Mouse (Mus musculus) MEL (cell line): ENCODE data around the gene Cpa3. TPM values are rescaled to one million over a fixed set of nuclear protein-coding genes. Genes with fewer than 3 reads are reported as not detected.

Experiments used
- DNase-seq: peaks from one replicate; pipeline ENCODE4 v3.0.0; 2011; ENCODE audit warnings: low read depth, low spot score
- H3K27ac ChIP-seq: 2 replicates; pipeline ENCODE4 v1.5.1; 2012; ENCODE audit warnings: low read depth, mild to moderate bottlenecking, control low read depth, low read length, moderate library complexity; ENCODE audit not compliant: control insufficient read depth
- H3K27me3 ChIP-seq, 2 experiments: fragments of 150-350 bp in 1 of 2; sonication (generic) in 1 of 2; 2 replicates each; pipeline ENCODE4 v1.6.1; 2012; ENCODE audit warnings: low read length in 2 of 2, mild to moderate bottlenecking in 2 of 2, improper control_type of control experiment in 1 of 2, moderate library complexity in 1 of 2; ENCODE audit not compliant: insufficient read depth in 2 of 2, control insufficient read depth in 1 of 2
- H3K36me3 ChIP-seq, 2 experiments: 2 replicates each; pipeline ENCODE4 v1.6.1; 2012 to 2014; ENCODE audit warnings: low read length in 2 of 2, improper control_type of control experiment in 1 of 2, inconsistent platforms in 1 of 2, mild to moderate bottlenecking in 1 of 2; ENCODE audit not compliant: insufficient read depth in 2 of 2, control insufficient read depth in 1 of 2
- H3K4me1 ChIP-seq, 2 experiments: fragments of 150-350 bp in 1 of 2; sonication (generic) in 1 of 2; 2 replicates each; pipeline ENCODE4 v1.6.1; 2012; ENCODE audit warnings: low read length in 2 of 2, improper control_type of control experiment in 1 of 2, mild to moderate bottlenecking in 1 of 2; ENCODE audit not compliant: insufficient read depth in 2 of 2, control insufficient read depth in 1 of 2
- H3K4me3 ChIP-seq, 2 experiments: fragments of 150-350 bp in 1 of 2; sonication (generic) in 1 of 2; 2 replicates each; pipeline ENCODE4 v1.5.1; 2012; ENCODE audit warnings: low read depth in 2 of 2, low read length in 2 of 2, mild to moderate bottlenecking in 2 of 2, moderate library complexity in 2 of 2, control low read depth in 1 of 2, improper control_type of control experiment in 1 of 2; ENCODE audit not compliant: control insufficient read depth in 1 of 2, insufficient read depth in 1 of 2
- H3K79me2 ChIP-seq: 2 replicates; pipeline ENCODE4 v1.6.1; 2012; ENCODE audit warnings: mild to moderate bottlenecking, low read length, moderate library complexity; ENCODE audit not compliant: control insufficient read depth, poor library complexity, insufficient read depth
- H3K9ac ChIP-seq: 2 replicates; pipeline ENCODE4 v1.6.1; 2012; ENCODE audit warnings: low read depth, mild to moderate bottlenecking, control low read depth, low read length, moderate library complexity; ENCODE audit not compliant: control insufficient read depth, poor library complexity, severe bottlenecking
- H3K9me3 ChIP-seq: fragments of 150-350 bp; sonication (generic); replicated peaks from 2 replicates; pipeline ENCODE4 v1.6.1; 2012; ENCODE audit warnings: mild to moderate bottlenecking, low read length, improper control_type of control experiment, moderate library complexity; ENCODE audit not compliant: insufficient read depth
- CHD1 ChIP-seq: IDR thresholded peaks from 2 replicates; pipeline ENCODE4 v1.6.1; 2012; ENCODE audit warnings: low read depth, mild to moderate bottlenecking, inconsistent platforms, low read length, improper control_type of control experiment
- CHD2 ChIP-seq: IDR thresholded peaks from 2 replicates; pipeline ENCODE4 v1.6.1; 2011; ENCODE audit warnings: low read length, improper control_type of control experiment
- CTCF ChIP-seq, 3 experiments: IDR thresholded peaks in 2 of 3; conservative IDR thresholded peaks in 1 of 3; 2 replicates each; pipeline ENCODE4 v1.5.1; 2011 to 2012; ENCODE audit warnings: low read length in 3 of 3, low read depth in 2 of 3, mild to moderate bottlenecking in 2 of 3, improper control_type of control experiment in 1 of 3, inconsistent platforms in 1 of 3, mixed read lengths in 1 of 3, moderate library complexity in 1 of 3; ENCODE audit not compliant: control insufficient read depth in 1 of 3, insufficient read depth in 1 of 3, poor library complexity in 1 of 3, severe bottlenecking in 1 of 3
- E2F4 ChIP-seq: IDR thresholded peaks from 2 replicates; pipeline ENCODE4 v1.6.1; 2011; ENCODE audit warnings: low read depth, low read length, improper control_type of control experiment, borderline replicate concordance
- ELF1 ChIP-seq: IDR thresholded peaks from 2 replicates; pipeline ENCODE4 v1.6.1; 2014; ENCODE audit warnings: low read depth, mild to moderate bottlenecking, inconsistent platforms, low read length, improper control_type of control experiment, moderate library complexity
- EP300 ChIP-seq, 2 experiments: IDR thresholded peaks; 2 replicates each; pipeline ENCODE4 v1.6.1; 2011; ENCODE audit warnings: improper control_type of control experiment in 2 of 2, low read length in 2 of 2, low read depth in 1 of 2, mild to moderate bottlenecking in 1 of 2
- GATA1 ChIP-seq: IDR thresholded peaks from 2 replicates; pipeline ENCODE4 v1.6.1; 2011; ENCODE audit warnings: low read depth, low read length, improper control_type of control experiment
- HCFC1 ChIP-seq: IDR thresholded peaks from 2 replicates; pipeline ENCODE4 v1.6.1; 2012; ENCODE audit warnings: low read depth, mild to moderate bottlenecking, inconsistent platforms, low read length, improper control_type of control experiment, moderate library complexity
- JUND ChIP-seq: IDR thresholded peaks from 2 replicates; pipeline ENCODE4 v1.6.1; 2011; ENCODE audit warnings: low read depth, mild to moderate bottlenecking, improper control_type of control experiment, low read length
- MAFK ChIP-seq: IDR thresholded peaks from 2 replicates; pipeline ENCODE4 v1.6.1; 2011; ENCODE audit warnings: low read depth, mild to moderate bottlenecking, low read length, improper control_type of control experiment, borderline replicate concordance
- POLR2A ChIP-seq, 2 experiments: IDR thresholded peaks; 2 replicates each; pipeline ENCODE4 v1.6.1; 2011 to 2012; ENCODE audit warnings: low read length in 2 of 2, mild to moderate bottlenecking in 2 of 2, control low read depth in 1 of 2, improper control_type of control experiment in 1 of 2, low read depth in 1 of 2, moderate library complexity in 1 of 2; ENCODE audit not compliant: control insufficient read depth in 1 of 2, insufficient read depth in 1 of 2, poor library complexity in 1 of 2
- TAL1 ChIP-seq: IDR thresholded peaks from 2 replicates; pipeline ENCODE4 v1.6.1; 2012; ENCODE audit warnings: mild to moderate bottlenecking, inconsistent platforms, low read length, moderate library complexity, mixed read lengths
- TBP ChIP-seq: IDR thresholded peaks from 2 replicates; pipeline ENCODE4 v1.8.0; 2011; ENCODE audit warnings: low read depth, low read length, improper control_type of control experiment
- USF1 ChIP-seq: IDR thresholded peaks from 2 replicates; pipeline ENCODE4 v1.6.1; 2014; ENCODE audit warnings: low read depth, mild to moderate bottlenecking, inconsistent platforms, low read length, improper control_type of control experiment, moderate library complexity
- USF2 ChIP-seq, 2 experiments: IDR thresholded peaks; 2 replicates each; pipeline ENCODE4 v1.6.1; 2011 to 2012; ENCODE audit warnings: improper control_type of control experiment in 2 of 2, low read length in 2 of 2, borderline replicate concordance in 1 of 2, inconsistent platforms in 1 of 2, low read depth in 1 of 2, mild to moderate bottlenecking in 1 of 2; ENCODE audit not compliant: insufficient read depth in 1 of 2
- ZC3H11A ChIP-seq: IDR thresholded peaks from 2 replicates; pipeline ENCODE4 v1.6.1; 2012; ENCODE audit warnings: low read depth, mild to moderate bottlenecking, inconsistent platforms, low read length, improper control_type of control experiment
- ZKSCAN1 ChIP-seq: IDR thresholded peaks from 2 replicates; pipeline ENCODE4 v1.6.1; 2012; ENCODE audit warnings: low read depth, mild to moderate bottlenecking, inconsistent platforms, low read length, improper control_type of control experiment, moderate library complexity
- polyA plus RNA-seq, 2 experiments: library from polyadenylated mRNA; stranded (reverse) in 1 of 2; unstranded in 1 of 2; fragments of >175 nt in 1 of 2; fragments of >200 nt in 1 of 2; gene quantifications; 2 replicates each; pipeline versions ENCODE4 v1.2.1 to v1.2.4; 2012; ENCODE audit warnings: low replicate concordance in 2 of 2, low read depth in 1 of 2; ENCODE audit not compliant: insufficient read length in 2 of 2, insufficient read depth in 1 of 2, missing spikeins in 1 of 2
- total RNA-seq: library from RNA; depleted of rRNA; stranded (reverse); fragments of 300-350 nt; gene quantifications from 2 replicates; pipeline ENCODE4 v1.2.3, GENCODE M21; 2012

Cpa3 gene
- total and polyA plus RNA-seq, 3 experiments = 0.24 to 3.7 TPM; not detected in 1

- no peak for TF ChIP-seq USF2 (IDR thresholded peaks at IDR 0.05; ENCODE audit: borderline replicate concordance in 1 of 2, insufficient read depth in 1 of 2, low read depth in 1 of 2, low read length in 2 of 2)
Measured at GRCm38 (mm10) chr3:20229027-20229426, 13.0 kb downstream of the Cpa3 start (continued).

- Histone ChIP-seq H3K4me3 (no peak overlapping the region), H3K9ac (no peak overlapping the region), H3K79me2 (no peaks in the 10 kb centered on the region), H3K27ac (no peak overlapping the region), H3K27me3 (no peaks in the 10 kb centered on the region), H3K36me3 (peaks cover 0 to 5% of the 10 kb centered on the region in 2 experiments; a peak in 2 of 4 replicates)
- DNase-seq = no peak
- TF ChIP-seq TBP (no peak), TAL1 (no peak), CTCF (IDR thresholded peaks at IDR 0.05 in 2 of 3, conservative IDR thresholded peaks at IDR 0.05 in 1 of 3; ENCODE audit: control insufficient read depth in 1 of 3, insufficient read depth in 1 of 3, low read depth in 2 of 3, low read length in 3 of 3, poor library complexity in 1 of 3, severe bottlenecking in 1 of 3) (no peak), ELF1 (no peak), EP300 (IDR thresholded peaks at IDR 0.05; ENCODE audit: low read depth in 1 of 2, low read length in 2 of 2) (no peak), ZKSCAN1 (no peak), GATA1 (no peak), CHD1 (no peak), MAFK (no peak), USF1 (no peak), ZC3H11A (no peak), E2F4 (no peak)
- TF ChIP-seq, all 39 proteins: peak for 0
- peaks cover 0 to 8% of the 10 kb centered on the region in 2 experiments; a peak in 2 of 4 replicates for H3K4me1 ChIP-seq
- no peaks in the 10 kb centered on the region for H3K9me3 ChIP-seq
Measured at GRCm38 (mm10) chr3:20225429-20225828, 16.6 kb downstream of the Cpa3 start.

- TF ChIP-seq JUND = no peak
- TF ChIP-seq CHD2 = no peak
- no peak for TF ChIP-seq POLR2A (IDR thresholded peaks at IDR 0.05; ENCODE audit: control insufficient read depth in 1 of 2, insufficient read depth in 1 of 2, low read depth in 1 of 2, low read length in 2 of 2, poor library complexity in 1 of 2)
- no peak for TF ChIP-seq GATA1
- no peak for TF ChIP-seq HCFC1
- no peak overlapping the region for H3K27ac ChIP-seq
- no peaks in the 10 kb centered on the region for H3K4me1 ChIP-seq
- H3K27me3 ChIP-seq = no peaks in the 10 kb centered on the region
- no peak overlapping the region for H3K9ac ChIP-seq
- H3K36me3 ChIP-seq = no peaks in the 10 kb centered on the region; a peak in 1 of 4 replicates
- H3K4me3 ChIP-seq = no peak overlapping the region
- H3K79me2 ChIP-seq = no peaks in the 10 kb centered on the region
- no peak for DNase-seq
- no peaks in the 10 kb centered on the region for H3K9me3 ChIP-seq
Measured at GRCm38 (mm10) chr3:20222926-20223698, 18.9 kb downstream of the Cpa3 start.
